Mouse (Mus musculus): Measurements from ENCODE around the gene Rnf121. TPM values are rescaled to one million over a fixed set of nuclear protein-coding genes. Genes with fewer than 3 reads are reported as not detected.

Rnf121 gene
- total and polyA plus RNA-seq, 2 experiments from 2014 or later: 23.8 to 28.8 TPM

- H3K4me3 ChIP-seq (ENCODE audit: low read length): no peak within 1 kb of the TSS
- ATAC-seq: no peak
- no peak for DNase-seq (ENCODE audit: low spot score)
- H3K4me1 ChIP-seq (ENCODE audit: insufficient read depth, low read length): no peaks in the 10 kb centered on the region
- no peak within 1 kb of the TSS for H3K4me2 ChIP-seq (ENCODE audit: low read depth, low read length)
- TF ChIP-seq CTCF (IDR thresholded peaks at IDR 0.05; ENCODE audit: low read depth): no peak
- no peak within 1 kb of the TSS for H3K9ac ChIP-seq (replicated peaks; ENCODE audit: low read length)
- no peak within 1 kb of the TSS for H3K27ac ChIP-seq
- no peaks in the 10 kb centered on the region for H3K27me3 ChIP-seq (ENCODE audit: insufficient read depth, low read length)
- 89% methylated on average over 3 of the region's 3 CpGs for WGBS
- no peaks in the 10 kb centered on the region for H3K9me3 ChIP-seq (ENCODE audit: low read length)
- H3K36me3 ChIP-seq (ENCODE audit: insufficient read depth, low read length): peaks cover 52% of the 10 kb centered on the region
Observed at GRCm38 (mm10) chr7:102018590-102018989, 46.7 kb downstream of the Rnf121 start, which contains the start of gene Il18bp. Il18bp (minus strand) TSS chr7:102018690.

- H3K4me1 ChIP-seq (ENCODE audit: insufficient read depth, low read length): no peaks in the 10 kb centered on the region
- WGBS: 75% methylated on average over 7 of the region's 7 CpGs
- TF ChIP-seq CTCF (IDR thresholded peaks at IDR 0.05; ENCODE audit: low read depth): no peak
- H3K9me3 ChIP-seq (ENCODE audit: low read length): no peaks in the 10 kb centered on the region
- no peaks in the 10 kb centered on the region for H3K27me3 ChIP-seq (ENCODE audit: insufficient read depth, low read length)
- no peak overlapping the region for H3K4me3 ChIP-seq (ENCODE audit: low read length)
- H3K36me3 ChIP-seq (ENCODE audit: insufficient read depth, low read length): peaks cover 52% of the 10 kb centered on the region
- DNase-seq (ENCODE audit: low spot score): no peak
- H3K9ac ChIP-seq (replicated peaks; ENCODE audit: low read length): no peak overlapping the region
- H3K4me2 ChIP-seq (ENCODE audit: low read depth, low read length): no peak overlapping the region
- ATAC-seq: no peak
- no peak overlapping the region for H3K27ac ChIP-seq
Observed at GRCm38 (mm10) chr7:102018034-102018433, 47.2 kb downstream of the Rnf121 start.

- H3K4me2 ChIP-seq (ENCODE audit: low read depth, low read length): no peak overlapping the region
- no peak overlapping the region for H3K4me3 ChIP-seq (ENCODE audit: low read length)
- DNase-seq (ENCODE audit: low spot score): no peak
- no peaks in the 10 kb centered on the region for H3K4me1 ChIP-seq (ENCODE audit: insufficient read depth, low read length)
- H3K27me3 ChIP-seq (ENCODE audit: insufficient read depth, low read length): no peaks in the 10 kb centered on the region
- no peaks in the 10 kb centered on the region for H3K9me3 ChIP-seq (ENCODE audit: low read length)
- no peak for ATAC-seq
- WGBS: 87% methylated on average over 5 of the region's 5 CpGs
- TF ChIP-seq CTCF (IDR thresholded peaks at IDR 0.05; ENCODE audit: low read depth): no peak
- no peak overlapping the region for H3K27ac ChIP-seq
- H3K9ac ChIP-seq (replicated peaks; ENCODE audit: low read length): no peak overlapping the region
- peaks cover 52% of the 10 kb centered on the region for H3K36me3 ChIP-seq (ENCODE audit: insufficient read depth, low read length)
Observed at GRCm38 (mm10) chr7:102017452-102017851, 47.8 kb downstream of the Rnf121 start.

- Histone ChIP-seq H3K4me2 (ENCODE audit: low read depth, low read length) (no peak overlapping the region), H3K36me3 (ENCODE audit: insufficient read depth, low read length) (peaks cover 52% of the 10 kb centered on the region), H3K4me3 (ENCODE audit: low read length) (no peak overlapping the region), H3K27ac (peak overlapping the region; percentile 48; the same call in 1 of the 2 replicates), H3K4me1 (ENCODE audit: insufficient read depth, low read length) (no peaks in the 10 kb centered on the region), H3K9me3 (ENCODE audit: low read length) (no peaks in the 10 kb centered on the region), H3K9ac (replicated peaks; ENCODE audit: low read length) (no peak overlapping the region), H3K27me3 (ENCODE audit: insufficient read depth, low read length) (no peaks in the 10 kb centered on the region)
- WGBS: 86% methylated on average over 4 of the region's 4 CpGs
- ATAC-seq (no peak), DNase-seq (ENCODE audit: low spot score) (no peak)
- TF ChIP-seq CTCF (IDR thresholded peaks at IDR 0.05; ENCODE audit: low read depth): no peak
Observed at GRCm38 (mm10) chr7:102016936-102017335, 48.3 kb downstream of the Rnf121 start.

GRCm38 (mm10) chr7:102014995-102015394 is 50.3 kb downstream of the Rnf121 start:
- TF ChIP-seq CTCF (IDR thresholded peaks at IDR 0.05; ENCODE audit: low read depth): no peak
- Histone ChIP-seq H3K27me3 (ENCODE audit: insufficient read depth, low read length) (no peaks in the 10 kb centered on the region), H3K36me3 (ENCODE audit: insufficient read depth, low read length) (peaks cover 72% of the 10 kb centered on the region), H3K4me1 (ENCODE audit: insufficient read depth, low read length) (no peaks in the 10 kb centered on the region), H3K27ac (no peak overlapping the region), H3K4me2 (ENCODE audit: low read depth, low read length) (no peak overlapping the region), H3K9ac (replicated peaks; ENCODE audit: low read length) (no peak overlapping the region), H3K9me3 (ENCODE audit: low read length) (no peaks in the 10 kb centered on the region), H3K4me3 (ENCODE audit: low read length) (no peak overlapping the region)
- DNase-seq (ENCODE audit: low spot score): no peak
- WGBS: 83% methylated on average over 2 of the region's 2 CpGs
- ATAC-seq: no peak

GRCm38 (mm10) chr7:102013416-102013815 is 51.9 kb downstream of the Rnf121 start:
- Histone ChIP-seq H3K27me3 (ENCODE audit: insufficient read depth, low read length) (no peaks in the 10 kb centered on the region), H3K9me3 (ENCODE audit: low read length) (no peaks in the 10 kb centered on the region), H3K36me3 (ENCODE audit: insufficient read depth, low read length) (peaks cover 87% of the 10 kb centered on the region), H3K27ac (no peak overlapping the region), H3K4me3 (ENCODE audit: low read length) (no peak overlapping the region), H3K4me1 (ENCODE audit: insufficient read depth, low read length) (no peaks in the 10 kb centered on the region), H3K9ac (replicated peaks; ENCODE audit: low read length) (no peak overlapping the region), H3K4me2 (ENCODE audit: low read depth, low read length) (no peak overlapping the region)
- WGBS: 81% methylated on average over 8 of the region's 8 CpGs
- ATAC-seq (no peak), DNase-seq (ENCODE audit: low spot score) (no peak)
- TF ChIP-seq CTCF (IDR thresholded peaks at IDR 0.05; ENCODE audit: low read depth): no peak

GRCm38 (mm10) chr7:102011855-102012254 is 53.4 kb downstream of the Rnf121 start:
- Histone ChIP-seq H3K4me2 (ENCODE audit: low read depth, low read length) (no peak overlapping the region), H3K4me3 (ENCODE audit: low read length) (no peak overlapping the region), H3K9ac (replicated peaks; ENCODE audit: low read length) (no peak overlapping the region), H3K4me1 (ENCODE audit: insufficient read depth, low read length) (no peaks in the 10 kb centered on the region), H3K36me3 (ENCODE audit: insufficient read depth, low read length) (peaks cover 89% of the 10 kb centered on the region), H3K27ac (no peak overlapping the region), H3K27me3 (ENCODE audit: insufficient read depth, low read length) (no peaks in the 10 kb centered on the region), H3K9me3 (ENCODE audit: low read length) (no peaks in the 10 kb centered on the region)
- DNase-seq (ENCODE audit: low spot score) (no peak), ATAC-seq (no peak)
- WGBS: 85% methylated on average over 9 of the region's 9 CpGs
- no peak for TF ChIP-seq CTCF (IDR thresholded peaks at IDR 0.05; ENCODE audit: low read depth)
